ENCODE assay signal across 8 mouse cellular contexts in the genomic region with DNA sequence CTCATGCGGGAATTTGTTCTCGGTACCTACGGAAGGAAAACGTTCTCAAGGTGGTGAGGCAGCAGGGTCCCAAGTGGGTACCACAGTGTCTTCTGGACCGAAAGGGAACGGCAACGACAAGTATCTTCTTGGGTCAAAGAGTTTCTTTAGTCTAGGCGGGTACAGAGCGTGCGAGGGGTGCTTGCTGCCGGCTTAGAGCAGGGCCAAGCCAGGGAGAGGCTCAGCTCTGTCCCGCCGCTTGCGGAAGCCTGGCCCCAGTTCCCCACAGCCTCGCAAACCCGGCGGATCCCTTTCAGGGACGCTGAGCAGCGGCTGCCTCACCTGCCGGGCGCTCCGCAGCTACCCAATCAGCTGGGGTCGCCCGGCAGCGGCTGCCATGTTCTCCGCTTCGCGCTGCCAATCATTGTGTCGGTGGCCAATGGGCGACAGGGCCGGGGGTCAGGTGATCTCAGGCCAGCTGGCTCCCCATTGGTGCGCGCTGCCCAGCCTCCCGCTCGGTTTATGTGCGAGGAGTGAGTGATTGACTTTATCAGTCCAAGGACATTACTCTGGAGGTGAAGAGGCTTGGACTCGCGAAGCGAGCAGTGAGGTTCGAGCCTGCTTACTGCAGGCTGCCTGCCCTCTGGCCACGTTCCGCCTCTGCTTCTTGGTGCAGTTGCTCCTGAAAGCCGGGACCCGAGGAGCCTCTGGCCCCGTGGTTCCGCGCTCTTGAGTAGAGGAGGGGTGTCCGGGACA. TPM values are rescaled to one million over a fixed set of nuclear protein-coding genes. Genes with fewer than 3 reads are reported as not detected.
DNase-seq lines count a peak whose midpoint lies in the region; ATAC-seq and TF ChIP-seq lines count a peak whose summit lies in the region.

No protein-coding gene starts in this region.

- 0 out of 2 replicates have a peak, but pooled peaks cover 3% of the 10 kb centered on the region for H3K4me1 ChIP-seq in embryonic fibroblast, embryonic 13.5 days (ENCODE audit: control insufficient read depth, insufficient read depth, low read length)
- H3K4me1 ChIP-seq in hindbrain, embryonic 10.5 days (replicated peaks): peaks cover 15% of the 10 kb centered on the region; the same call in 1 of the 2 replicates
- H3K4me1 ChIP-seq in limb, embryonic 15.5 days: peaks cover 10% of the 10 kb centered on the region; the same call in 1 of the 2 replicates

- H3K27ac ChIP-seq in gastrocnemius, adult 2 months: no peak overlapping the region
- H3K27ac ChIP-seq in embryonic fibroblast, embryonic 13.5 days (ENCODE audit: insufficient read depth, low read length): no peak overlapping the region
- peak overlapping the region; percentile 85 for H3K27ac ChIP-seq in hindbrain, embryonic 10.5 days
- H3K27ac ChIP-seq in limb, embryonic 15.5 days: no peak overlapping the region

- peak overlapping the region; percentile 67 for H3K4me3 ChIP-seq in gastrocnemius, adult 2 months
- peak overlapping the region; percentile 48 for H3K4me3 ChIP-seq in embryonic fibroblast, embryonic 13.5 days (ENCODE audit: insufficient read depth, low read length)
- H3K4me3 ChIP-seq in hindbrain, embryonic 10.5 days: peak overlapping the region; percentile 57
- H3K4me3 ChIP-seq in limb, embryonic 15.5 days: peak overlapping the region; percentile 45

- TF ChIP-seq CTCF in gastrocnemius, adult 2 months (IDR thresholded peaks at IDR 0.05): no peak
- no peak for TF ChIP-seq CTCF in embryonic fibroblast, embryonic 13.5 days (IDR thresholded peaks at IDR 0.05; ENCODE audit: borderline replicate concordance, insufficient read depth, low read length)

- ATAC-seq in limb, embryonic 15.5 days (ENCODE audit: insufficient number of reproducible peaks, low FRiP score, low TSS enrichment, low read depth): peak; percentile 83

- intact Hi-C loops in gastrocnemius, adult 2 months (cut with DNase I): no loop called here

- TF ChIP-seq POLR2A in embryonic fibroblast, embryonic 13.5 days (IDR thresholded peaks at IDR 0.05; ENCODE audit: low read depth, low read length): no peak

- peaks cover 85% of the 10 kb centered on the region for H3K27me3 ChIP-seq in hindbrain, embryonic 10.5 days (ENCODE audit: insufficient read depth, poor library complexity, severe bottlenecking)
- H3K27me3 ChIP-seq in limb, embryonic 15.5 days: peaks cover 71% of the 10 kb centered on the region

- WGBS in hindbrain, embryonic 10.5 days: 17% methylated on average over 48 of the region's 48 CpGs
- WGBS in limb, embryonic 15.5 days: 16% methylated on average over 48 of the region's 48 CpGs

- H3K4me2 ChIP-seq in limb, embryonic 15.5 days: peak overlapping the region; percentile 67

- peak; percentile 59 for DNase-seq in gastrocnemius, adult 2 months
- DNase-seq in gastrocnemius, adult 8-10 months (ENCODE audit: low spot score in 2 of 2): no peak
- peak; percentile 66 for DNase-seq in adrenal gland, postnatal 36 days
- DNase-seq in hindbrain, embryonic 10.5 days (ENCODE audit: low spot score): peak; percentile 88
- peak; percentile 86 for DNase-seq in retina, embryonic 14.5 days (ENCODE audit: low spot score)
- DNase-seq in thymus, postnatal 25 days: no peak

- no peak overlapping the region for H3K9ac ChIP-seq in limb, embryonic 15.5 days

- no peaks in the 10 kb centered on the region for H3K36me3 ChIP-seq in hindbrain, embryonic 10.5 days
- no peaks in the 10 kb centered on the region for H3K36me3 ChIP-seq in limb, embryonic 15.5 days

- peaks cover 11% of the 10 kb centered on the region; the same call in 1 of the 2 replicates for H3K9me3 ChIP-seq in hindbrain, embryonic 10.5 days
- H3K9me3 ChIP-seq in limb, embryonic 15.5 days: no peaks in the 10 kb centered on the region

RNA-seq across cellular contexts. Expression of gene Zic3, which starts 7.8 kb away (rescaled TPM):
- total RNA-seq in gastrocnemius, adult 2 months (2021): not detected
- not detected for total RNA-seq in gastrocnemius, adult 8-10 months (2022)
- not detected for total RNA-seq in adrenal gland, postnatal 36 days (2021)
- polyA plus RNA-seq in embryonic fibroblast, embryonic 13.5 days (2011; ENCODE audit: insufficient read length, low read depth, missing spikeins): 0.12 and 0.67 TPM in 2 replicates
- polyA plus RNA-seq in hindbrain, embryonic 10.5 days (2016; fragmentation: Nextera tagmentation; extraction: Ambion mirVana): 16.1 and 20.1 TPM in 2 replicates
- 3.8 and 6.1 TPM in 2 replicates for polyA plus RNA-seq in limb, embryonic 15.5 days (2015; fragmentation: Nextera tagmentation; extraction: Ambion mirVana)

Comparison
In these comparisons a context has a peak if more than half of its experiments do, and no peak if none do; other contexts are left out.
1. DNase-seq: peak in gastrocnemius, adult 2 months (single experiment), adrenal gland, postnatal 36 days (2 of 2), hindbrain, embryonic 10.5 days (single experiment) and retina, embryonic 14.5 days (single experiment); none in gastrocnemius, adult 8-10 months (0 of 2) and thymus, postnatal 25 days (single experiment).
2. Peak in every context shown above with its lines, with median percentiles within 50 percentile points of each other: H3K4me3 ChIP-seq.